Mouse (Mus musculus) intestine, embryonic 15.5 days (tissue): ENCODE measurements at regions not wholly inside any gene's neighbourhood (a gene's known extent, or its start where the extent isn't known, plus 50 kb on each side); places are given as distances from the start of the nearest gene placed in this dataset.

Experiments
- ATAC-seq: fragments of 200-750 bp; cut with Nextera tagmentation; 2 replicates; pipeline ENCODE4 v1.8.0; 2017; ENCODE audit warnings: moderate TSS enrichment, moderate library complexity
- H3K27ac ChIP-seq: fragments of 300-500 bp; sonication (generic); 2 replicates; pipeline ENCODE4 v1.5.1; 2015; ENCODE audit warnings: mild to moderate bottlenecking, inconsistent platforms
- H3K27me3 ChIP-seq: fragments of 300-500 bp; sonication (generic); replicated peaks from 2 replicates; pipeline ENCODE4 v1.6.1; 2015; ENCODE audit warnings: inconsistent platforms
- H3K36me3 ChIP-seq: fragments of 300-500 bp; sonication (generic); 2 replicates; pipeline ENCODE4 v1.6.1; 2015; ENCODE audit warnings: inconsistent platforms
- H3K4me1 ChIP-seq: fragments of 300-500 bp; sonication (generic); replicated peaks from 2 replicates; pipeline ENCODE4 v1.6.1; 2015; ENCODE audit warnings: inconsistent platforms
- H3K4me2 ChIP-seq: fragments of 300-500 bp; sonication (generic); replicated peaks from 2 replicates; pipeline ENCODE4 v1.6.1; 2015; ENCODE audit warnings: mild to moderate bottlenecking, inconsistent platforms
- H3K4me3 ChIP-seq: fragments of 300-500 bp; sonication (generic); replicated peaks from 2 replicates; pipeline ENCODE4 v1.5.1; 2015; ENCODE audit warnings: inconsistent platforms
- H3K9ac ChIP-seq: fragments of 300-500 bp; sonication (generic); 2 replicates; pipeline ENCODE4 v1.6.1; 2015; ENCODE audit warnings: inconsistent platforms
- H3K9me3 ChIP-seq: fragments of 300-500 bp; sonication (generic); 2 replicates; pipeline ENCODE4 v1.6.1; 2016; ENCODE audit warnings: inconsistent platforms
- WGBS: fragments of 180-500 bp; shearing (Covaris S2); methylation state at CpG from one replicate; pipeline ENCODE4 v1.1.7; 2015; 5-methylcytosine and 5-hydroxymethylcytosine counted together

DNA sequence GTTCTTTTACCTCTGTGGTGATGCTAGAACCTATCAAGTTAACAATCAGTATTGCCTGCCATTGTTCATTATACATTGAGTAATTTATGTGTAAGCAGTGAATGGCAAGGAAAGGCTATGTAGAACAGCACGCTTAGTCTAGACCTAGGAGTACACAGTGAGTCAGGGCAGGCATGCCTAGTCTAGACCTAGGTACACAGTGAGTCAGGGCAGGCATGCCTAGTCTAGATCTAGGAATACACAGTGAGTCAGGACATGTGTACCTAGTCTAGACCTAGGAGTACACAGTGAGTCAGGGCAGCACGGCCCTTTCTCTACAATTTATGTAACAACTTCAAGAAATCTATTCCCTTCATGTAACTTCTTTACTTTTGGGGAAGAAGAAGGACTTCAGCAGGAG is 347.2 kb downstream of the Tmem232 start:
- WGBS = 81% methylated on average over 2 of the region's 2 CpGs
- no peak overlapping the region for H3K4me3 ChIP-seq
- H3K27ac ChIP-seq = no peak overlapping the region
- no peaks in the 10 kb centered on the region for H3K9me3 ChIP-seq
- no peaks in the 10 kb centered on the region for H3K36me3 ChIP-seq
- no peaks in the 10 kb centered on the region for H3K27me3 ChIP-seq
- H3K9ac ChIP-seq = no peak overlapping the region
- no peak for ATAC-seq
- H3K4me1 ChIP-seq = 0 out of 2 replicates have a peak, but pooled peaks cover 5% of the 10 kb centered on the region
- no peak overlapping the region for H3K4me2 ChIP-seq

DNA sequence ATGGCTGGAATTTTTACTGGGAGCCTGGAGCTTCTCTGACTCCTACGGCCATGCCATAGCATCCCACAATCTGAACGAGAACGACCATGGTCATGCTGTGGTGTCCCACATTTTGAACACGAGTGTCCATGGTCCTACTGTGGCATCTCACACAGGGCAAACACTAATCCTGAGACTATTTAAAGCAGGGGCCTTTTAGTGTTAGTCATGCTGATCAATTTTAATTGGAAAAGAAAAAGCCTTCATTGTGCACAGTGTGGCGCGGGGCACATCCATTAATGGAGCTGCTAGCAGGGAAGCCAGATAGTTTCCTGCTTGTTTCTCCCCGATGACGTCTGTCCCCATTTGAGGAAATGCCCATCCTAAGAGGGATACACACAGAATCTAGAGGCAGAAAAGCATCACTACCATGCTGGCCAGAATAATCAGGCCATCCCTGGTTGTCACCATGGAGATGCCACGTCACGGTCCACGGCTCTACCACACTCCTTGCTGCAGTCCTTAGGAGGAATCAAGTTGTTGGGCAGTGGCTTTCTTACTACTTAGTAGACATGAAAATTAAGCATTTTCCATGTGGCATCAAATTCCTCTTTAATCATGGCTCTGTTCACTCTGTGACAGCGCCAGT is 348.0 kb downstream of the Tmem232 start:
- Histone ChIP-seq H3K27me3 (no peaks in the 10 kb centered on the region), H3K36me3 (no peaks in the 10 kb centered on the region), H3K27ac (no peak overlapping the region), H3K4me3 (no peak overlapping the region), H3K9ac (no peak overlapping the region), H3K4me2 (no peak overlapping the region), H3K4me1 (0 out of 2 replicates have a peak, but pooled peaks cover 5% of the 10 kb centered on the region), H3K9me3 (no peaks in the 10 kb centered on the region)
- WGBS = 84% methylated on average over 12 of the region's 12 CpGs
- ATAC-seq = no peak

DNA sequence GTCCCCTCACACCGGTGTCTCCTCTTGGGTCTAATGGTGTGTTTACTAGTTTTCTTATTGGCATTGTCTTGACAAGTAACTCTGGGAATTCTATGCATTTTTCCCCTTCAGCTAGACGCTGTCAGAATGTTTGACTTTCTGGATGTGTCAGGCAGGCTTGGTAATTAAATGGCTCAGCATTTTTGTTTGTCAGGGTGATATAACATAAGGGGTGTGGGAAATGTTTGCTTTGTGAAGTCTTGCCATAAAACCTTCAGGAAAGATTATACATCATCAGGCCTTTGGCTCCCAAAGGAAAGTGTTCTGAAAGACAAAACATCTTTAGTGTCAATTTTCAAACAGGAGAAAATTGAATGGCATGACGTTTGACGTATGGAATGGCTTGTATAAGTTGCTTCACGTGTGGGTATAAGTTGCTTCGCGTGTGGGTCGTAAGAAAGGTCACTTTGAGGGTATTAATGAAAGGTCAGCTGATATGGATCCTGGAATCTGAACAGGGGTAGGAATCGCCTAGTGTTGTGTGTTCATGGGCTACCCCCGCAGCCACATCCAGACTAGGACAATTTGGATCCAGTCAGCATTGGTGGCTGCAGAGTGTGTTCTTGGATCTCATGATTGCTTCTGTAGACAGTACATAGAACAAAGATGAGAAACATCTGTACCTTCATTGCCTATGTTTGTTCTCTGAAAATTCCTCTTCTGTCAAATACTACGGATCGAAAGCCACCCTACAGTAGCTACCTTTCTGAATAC is 349.6 kb downstream of the Tmem232 start:
- no peak overlapping the region for H3K27ac ChIP-seq

GRCm38 (mm10) chr17:65181164-65181563 is 345.3 kb upstream of the 4930583I09Rik start:
- no peak overlapping the region for H3K9ac ChIP-seq
- H3K27ac ChIP-seq = no peak overlapping the region
- no peak for ATAC-seq
- WGBS = 77% methylated on average over 4 of the region's 4 CpGs
- H3K4me2 ChIP-seq = no peak overlapping the region
- no peaks in the 10 kb centered on the region for H3K9me3 ChIP-seq
- no peaks in the 10 kb centered on the region for H3K4me1 ChIP-seq
- no peaks in the 10 kb centered on the region for H3K27me3 ChIP-seq
- no peak overlapping the region for H3K4me3 ChIP-seq
- H3K36me3 ChIP-seq = no peaks in the 10 kb centered on the region

More for the DNA sequence above, 349.6 kb downstream of the Tmem232 start:
- H3K4me3 ChIP-seq = no peak overlapping the region
- H3K36me3 ChIP-seq = no peaks in the 10 kb centered on the region
- no peak overlapping the region for H3K4me2 ChIP-seq
- no peaks in the 10 kb centered on the region for H3K9me3 ChIP-seq
- H3K9ac ChIP-seq = no peak overlapping the region
- ATAC-seq = no peak
- H3K27me3 ChIP-seq = no peaks in the 10 kb centered on the region
- WGBS = 33% methylated on average over 12 of the region's 12 CpGs
- 0 out of 2 replicates have a peak, but pooled peaks cover 5% of the 10 kb centered on the region for H3K4me1 ChIP-seq

DNA sequence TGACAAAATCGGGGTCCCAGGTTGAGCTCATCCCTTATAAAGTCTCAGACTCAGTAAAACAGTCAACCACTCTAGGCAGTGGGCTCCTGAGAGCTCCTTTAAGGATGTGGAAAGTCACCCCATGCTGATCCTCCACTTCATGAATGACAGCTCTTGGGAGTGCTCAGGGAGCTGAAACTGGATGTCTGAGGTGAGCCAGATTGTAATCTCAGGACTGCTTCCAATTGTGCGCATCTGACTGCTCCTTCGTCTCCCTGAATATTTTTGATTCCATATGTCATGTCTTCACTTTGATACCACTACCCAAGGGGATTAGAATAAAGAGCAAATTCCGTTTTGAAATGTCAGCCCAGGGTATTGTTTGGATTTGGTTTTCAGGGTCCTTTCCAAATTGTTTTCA is 339.9 kb upstream of the 4930583I09Rik start:
- Histone ChIP-seq H3K4me3 (no peak overlapping the region), H3K4me1 (no peaks in the 10 kb centered on the region), H3K9me3 (no peaks in the 10 kb centered on the region), H3K36me3 (no peaks in the 10 kb centered on the region), H3K27me3 (no peaks in the 10 kb centered on the region), H3K9ac (no peak overlapping the region), H3K4me2 (no peak overlapping the region), H3K27ac (no peak overlapping the region)
- ATAC-seq = no peak
- 80% methylated on average over 4 of the region's 4 CpGs for WGBS

- ATAC-seq = no peak
- WGBS = 91% methylated on average over 6 of the region's 6 CpGs
- no peaks in the 10 kb centered on the region for H3K27me3 ChIP-seq
- H3K4me3 ChIP-seq = no peak overlapping the region
- no peak overlapping the region for H3K27ac ChIP-seq
- H3K9ac ChIP-seq = no peak overlapping the region
- H3K4me2 ChIP-seq = no peak overlapping the region
- no peaks in the 10 kb centered on the region for H3K9me3 ChIP-seq
- H3K36me3 ChIP-seq = no peaks in the 10 kb centered on the region
- H3K4me1 ChIP-seq = no peaks in the 10 kb centered on the region
Observed at GRCm38 (mm10) chr17:65174114-65174513, 338.2 kb upstream of the 4930583I09Rik start.

GRCm38 (mm10) chr17:65173236-65173635 is 337.4 kb upstream of the 4930583I09Rik start:
- no peak for ATAC-seq
- Histone ChIP-seq H3K9ac (no peak overlapping the region), H3K27me3 (no peaks in the 10 kb centered on the region), H3K9me3 (no peaks in the 10 kb centered on the region), H3K4me3 (no peak overlapping the region), H3K4me2 (no peak overlapping the region), H3K4me1 (no peaks in the 10 kb centered on the region), H3K36me3 (no peaks in the 10 kb centered on the region), H3K27ac (no peak overlapping the region)
- 89% methylated on average over 3 of the region's 3 CpGs for WGBS

GRCm38 (mm10) chr17:65170691-65171090 is 334.8 kb upstream of the 4930583I09Rik start:
- H3K4me1 ChIP-seq = no peaks in the 10 kb centered on the region
- no peak for ATAC-seq
- H3K4me2 ChIP-seq = no peak overlapping the region
- H3K4me3 ChIP-seq = no peak overlapping the region
- WGBS = 79% methylated on average over 4 of the region's 4 CpGs
- no peak overlapping the region for H3K9ac ChIP-seq
- no peaks in the 10 kb centered on the region for H3K36me3 ChIP-seq
- H3K27me3 ChIP-seq = no peaks in the 10 kb centered on the region
- H3K27ac ChIP-seq = no peak overlapping the region
- no peaks in the 10 kb centered on the region for H3K9me3 ChIP-seq

GRCm38 (mm10) chr17:65169981-65170617 is 334.2 kb upstream of the 4930583I09Rik start:
- Histone ChIP-seq H3K4me3 (no peak overlapping the region), H3K9me3 (no peaks in the 10 kb centered on the region), H3K9ac (no peak overlapping the region), H3K27me3 (no peaks in the 10 kb centered on the region), H3K4me2 (no peak overlapping the region), H3K36me3 (no peaks in the 10 kb centered on the region), H3K4me1 (no peaks in the 10 kb centered on the region), H3K27ac (no peak overlapping the region)
- 71% methylated on average over 4 of the region's 4 CpGs for WGBS
- no peak for ATAC-seq

- Histone ChIP-seq H3K36me3 (no peaks in the 10 kb centered on the region), H3K4me2 (no peak overlapping the region), H3K4me1 (no peaks in the 10 kb centered on the region), H3K9me3 (no peaks in the 10 kb centered on the region), H3K27ac (no peak overlapping the region), H3K27me3 (no peaks in the 10 kb centered on the region), H3K9ac (no peak overlapping the region), H3K4me3 (no peak overlapping the region)
- 85% methylated on average over 2 of the region's 2 CpGs for WGBS
- ATAC-seq = no peak
Observed at GRCm38 (mm10) chr17:65146376-65146775, 310.5 kb upstream of the 4930583I09Rik start.

DNA sequence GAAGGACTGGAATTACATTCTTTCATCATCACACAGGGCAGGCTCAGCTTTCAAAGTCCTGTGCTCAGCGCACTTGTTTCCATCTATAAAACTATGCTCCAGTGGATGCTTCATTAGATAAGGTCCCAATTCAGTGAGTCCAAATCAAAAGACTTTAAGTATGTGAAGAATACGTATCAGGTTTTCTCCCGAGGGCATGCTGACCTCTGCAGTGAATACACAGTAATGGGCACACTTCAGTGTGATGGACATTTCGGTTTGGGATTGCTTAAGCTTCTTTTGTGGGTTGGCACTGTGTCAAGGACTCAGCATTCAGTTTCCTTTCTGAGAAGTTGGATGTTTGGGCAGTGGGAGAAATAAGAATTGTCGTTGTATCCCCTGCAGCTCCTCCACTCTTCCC is 278.8 kb upstream of the 4930583I09Rik start:
- no peak for ATAC-seq
- 78% methylated on average over 5 of the region's 5 CpGs for WGBS
- H3K9ac ChIP-seq = no peak overlapping the region

GRCm38 (mm10) chr17:65113121-65113520 is 277.2 kb upstream of the 4930583I09Rik start:
- WGBS = 70% methylated on average over 3 of the region's 3 CpGs
- Histone ChIP-seq H3K27me3 (no peaks in the 10 kb centered on the region), H3K27ac (no peak overlapping the region), H3K4me2 (no peak overlapping the region), H3K9me3 (no peaks in the 10 kb centered on the region), H3K36me3 (no peaks in the 10 kb centered on the region), H3K9ac (no peak overlapping the region), H3K4me3 (no peak overlapping the region), H3K4me1 (no peaks in the 10 kb centered on the region)
- no peak for ATAC-seq

More for the DNA sequence above, 278.8 kb upstream of the 4930583I09Rik start:
- Histone ChIP-seq H3K27ac (no peak overlapping the region), H3K4me3 (no peak overlapping the region), H3K4me2 (no peak overlapping the region), H3K4me1 (no peaks in the 10 kb centered on the region), H3K9me3 (no peaks in the 10 kb centered on the region), H3K27me3 (no peaks in the 10 kb centered on the region), H3K36me3 (no peaks in the 10 kb centered on the region)
